Mouse (Mus musculus) heart, postnatal 36 days (tissue): ENCODE data around the gene Pfn3. TPM values are rescaled to one million over a fixed set of nuclear protein-coding genes. Genes with fewer than 3 reads are reported as not detected.

Source experiments
- microRNA-seq, 2 experiments: library from miRNA; unstranded; fragments of <30 nt; microRNA quantifications; one replicate each; pipeline ENCODE4 v1.2.0; 2021; ENCODE audit warnings: borderline number of aligned reads in 2 of 2
- total RNA-seq, 2 experiments: library from RNA; stranded (reverse); gene quantifications; 2 replicates each; pipeline ENCODE4 v1.2.3; 2021

Pfn3 gene
- total RNA-seq, 2 experiments from 2014 or later, result not detected

Small RNAs within 50 kb of the gene (microRNA-seq; reads per million reads assigned to microRNA genes)
- 1.4 to 3.4 reads per million in 2 experiments for gene Mir6943

Other genes with a start within 250 kb of the Pfn3 start
- gene Nsd1, start 205.4 kb downstream of the Pfn3 start, total RNA-seq, result 10 to 100 TPM; 57.8 to 62.0 TPM
- gene Prelid1, start 94.7 kb downstream of the Pfn3 start, total RNA-seq, result 10 to 100 TPM; 46.7 to 52.5 TPM
- 10 to 100 TPM; 39.2 to 40.5 TPM for gene Rab24, start 93.3 kb downstream of the Pfn3 start, total RNA-seq
- under 1 TPM; 0.33 to 0.53 TPM for gene Mxd3, start 85.4 kb downstream of the Pfn3 start, total RNA-seq
- gene Lman2, start 52.4 kb downstream of the Pfn3 start, total RNA-seq, result 10 to 100 TPM; 47.7 to 48.1 TPM
- gene Rgs14, start 45.5 kb downstream of the Pfn3 start, total RNA-seq, result 1 to 10 TPM in 1 of 2 experiments, under 1 TPM in 1; 0.47 to 1.0 TPM
- gene Slc34a1, start 17.0 kb downstream of the Pfn3 start, total RNA-seq, result not detected
- gene F12, start 11.6 kb upstream of the Pfn3 start, total RNA-seq, result not detected
- gene Grk6, start 29.8 kb upstream of the Pfn3 start, total RNA-seq, result 10 to 100 TPM; 17.6 to 18.1 TPM
- under 1 TPM; 0.58 to 0.70 TPM for gene Prr7, start 49.0 kb upstream of the Pfn3 start, total RNA-seq
- 1 to 10 TPM; 9.4 to 9.6 TPM for gene Dbn1, start 72.9 kb upstream of the Pfn3 start, total RNA-seq
- 10 to 100 TPM; 49.3 to 49.9 TPM for gene Pdlim7, start 98.4 kb upstream of the Pfn3 start, total RNA-seq
- 1 to 10 TPM; 2.2 to 2.7 TPM for gene Dok3, start 114.1 kb upstream of the Pfn3 start, total RNA-seq
- 10 to 100 TPM; 14.4 to 14.7 TPM for gene Ddx41, start 121.4 kb upstream of the Pfn3 start, total RNA-seq
- gene Fam193b, start 155.9 kb upstream of the Pfn3 start, total RNA-seq, result 10 to 100 TPM; 13.7 to 18.1 TPM
- gene Tmed9, start 158.5 kb upstream of the Pfn3 start, total RNA-seq, result 10 to 100 TPM; 85.3 to 86.2 TPM
- gene B4galt7, start 184.7 kb upstream of the Pfn3 start, total RNA-seq, result 1 to 10 TPM; 9.0 to 9.7 TPM
- 10 to 100 TPM; 12.5 TPM for gene Caml, start 207.8 kb upstream of the Pfn3 start, total RNA-seq
- gene Ddx46, start 219.8 kb upstream of the Pfn3 start, total RNA-seq, result 10 to 100 TPM; 21.4 to 23.2 TPM